Mouse (Mus musculus): ENCODE measurements at regions not wholly inside any gene's neighbourhood (a gene's known extent, or its start where the extent isn't known, plus 50 kb on each side); places are given as distances from the start of the nearest gene placed in this dataset.

- DNase-seq: no peak
These were observed 2475.7 kb upstream of the 5930422O12Rik start for GRCm38 (mm10) chr8:30952818-30953217.

- DNase-seq: no peak
These were observed 2468.9 kb upstream of the 5930422O12Rik start for GRCm38 (mm10) chr8:30959436-30960180.

- DNase-seq: no peak
These were observed 2468.0 kb upstream of the 5930422O12Rik start for GRCm38 (mm10) chr8:30960486-30960885.

- DNase-seq: no peak
These were observed 2466.3 kb upstream of the 5930422O12Rik start for GRCm38 (mm10) chr8:30962207-30962606.

- no peak for DNase-seq
These were observed 2445.7 kb upstream of the 5930422O12Rik start for GRCm38 (mm10) chr8:30982814-30983213.

- no peak for DNase-seq
These were observed 2440.5 kb upstream of the 5930422O12Rik start for GRCm38 (mm10) chr8:30988051-30988450.

GRCm38 (mm10) chr8:30998657-30999056, 2429.9 kb upstream of the 5930422O12Rik start:
- DNase-seq: no peak

- no peak for DNase-seq
These were observed 2428.4 kb upstream of the 5930422O12Rik start for GRCm38 (mm10) chr8:31000120-31000519.

GRCm38 (mm10) chr8:31001980-31002730, 2426.4 kb upstream of the 5930422O12Rik start:
- DNase-seq: no peak

- DNase-seq: no peak
These were observed 2420.2 kb upstream of the 5930422O12Rik start for GRCm38 (mm10) chr8:31008309-31008708.

GRCm38 (mm10) chr8:31012068-31012467, 2416.4 kb upstream of the 5930422O12Rik start:
- DNase-seq: no peak

GRCm38 (mm10) chr8:31031721-31032591, 2396.6 kb upstream of the 5930422O12Rik start:
- peak; percentile 62 for DNase-seq

GRCm38 (mm10) chr8:31033281-31033680, 2395.2 kb upstream of the 5930422O12Rik start:
- DNase-seq: peak; percentile 69

- no peak for DNase-seq
These were observed 2391.6 kb upstream of the 5930422O12Rik start for GRCm38 (mm10) chr8:31036892-31037291.

All from thymus, postnatal 14 days (tissue).